Mouse (Mus musculus): ENCODE results near the gene Taf3. TPM values are rescaled to one million over a fixed set of nuclear protein-coding genes. Genes with fewer than 3 reads are reported as not detected.

The Taf3 gene
- total and polyA plus RNA-seq, 3 experiments = 8.3 to 20.9 TPM; not detected in 1

GRCm38 (mm10) chr2:9926194-9926904 is 122.0 kb downstream of the Taf3 start:
- no peaks in the 10 kb centered on the region for H3K79me2 ChIP-seq (ENCODE audit: control insufficient read depth, insufficient read depth, low read length, poor library complexity)

GRCm38 (mm10) chr2:9918691-9919471 is 129.5 kb downstream of the Taf3 start:
- Histone ChIP-seq H3K4me3 (ENCODE audit: control insufficient read depth in 1 of 2, insufficient read depth in 1 of 2, low read depth in 2 of 2, low read length in 2 of 2) (no peak overlapping the region), H3K9ac (ENCODE audit: control insufficient read depth, low read depth, low read length, poor library complexity, severe bottlenecking) (no peak overlapping the region), H3K27me3 (ENCODE audit: control insufficient read depth in 1 of 2, insufficient read depth in 2 of 2, low read length in 2 of 2) (no peaks in the 10 kb centered on the region), H3K36me3 (ENCODE audit: control insufficient read depth in 1 of 2, insufficient read depth in 2 of 2, low read length in 2 of 2) (peaks cover 0 to 2% of the 10 kb centered on the region in 2 experiments; a peak in 3 of 4 replicates), H3K4me1 (ENCODE audit: control insufficient read depth in 1 of 2, insufficient read depth in 2 of 2, low read length in 2 of 2) (peaks cover 0 to 2% of the 10 kb centered on the region in 2 experiments; a peak in 1 of 4 replicates), H3K9me3 (replicated peaks; ENCODE audit: insufficient read depth, low read length) (no peaks in the 10 kb centered on the region), H3K27ac (ENCODE audit: control insufficient read depth, low read depth, low read length) (no peak overlapping the region), H3K79me2 (ENCODE audit: control insufficient read depth, insufficient read depth, low read length, poor library complexity) (no peaks in the 10 kb centered on the region)
- no peak for DNase-seq (ENCODE audit: low read depth, low spot score)
- no peak for TF ChIP-seq ZC3H11A (IDR thresholded peaks at IDR 0.05; ENCODE audit: low read depth, low read length)
- no peak for TF ChIP-seq ELF1 (IDR thresholded peaks at IDR 0.05; ENCODE audit: low read depth, low read length)
- TF ChIP-seq KAT2A (conservative IDR thresholded peaks at IDR 0.05; ENCODE audit: low read depth, low read length) = no peak
- TF ChIP-seq CHD1 (IDR thresholded peaks at IDR 0.05; ENCODE audit: low read depth, low read length) = no peak
- no peak for TF ChIP-seq RAD21 (IDR thresholded peaks at IDR 0.05; ENCODE audit: low read depth, low read length)
- no peak for TF ChIP-seq MYC (IDR thresholded peaks at IDR 0.05; ENCODE audit: low read depth, low read length)
- TF ChIP-seq SMC3 (IDR thresholded peaks at IDR 0.05; ENCODE audit: low read depth, low read length) = no peak
- TF ChIP-seq MAZ (IDR thresholded peaks at IDR 0.05; ENCODE audit: low read depth, low read length) = no peak
- TF ChIP-seq ZKSCAN1 (IDR thresholded peaks at IDR 0.05; ENCODE audit: low read depth, low read length) = no peak
- no peak for TF ChIP-seq SIN3A (IDR thresholded peaks at IDR 0.05; ENCODE audit: low read length)
- TF ChIP-seq ZMIZ1 (IDR thresholded peaks at IDR 0.05; ENCODE audit: low read depth, low read length) = no peak
- no peak for TF ChIP-seq JUND (IDR thresholded peaks at IDR 0.05; ENCODE audit: low read depth, low read length)
- TF ChIP-seq ETS1 (IDR thresholded peaks at IDR 0.05; ENCODE audit: low read depth, low read length) = no peak
- no peak for TF ChIP-seq MEF2A (IDR thresholded peaks at IDR 0.05; ENCODE audit: extremely low read depth, insufficient replicate concordance, low read depth, low read length, poor library complexity, severe bottlenecking)

More at GRCm38 (mm10) chr2:9926194-9926904, 122.0 kb downstream of the Taf3 start:
- H3K36me3 ChIP-seq (ENCODE audit: control insufficient read depth in 1 of 2, insufficient read depth in 2 of 2, low read length in 2 of 2) = no peaks in the 10 kb centered on the region; a peak in 2 of 4 replicates
- no peaks in the 10 kb centered on the region for H3K4me1 ChIP-seq (ENCODE audit: control insufficient read depth in 1 of 2, insufficient read depth in 2 of 2, low read length in 2 of 2)
- DNase-seq (ENCODE audit: low read depth, low spot score) = no peak
- no peak overlapping the region for H3K27ac ChIP-seq (ENCODE audit: control insufficient read depth, low read depth, low read length)
- TF ChIP-seq NRF1 (IDR thresholded peaks at IDR 0.05; ENCODE audit: insufficient read depth, low read depth, low read length, poor library complexity, severe bottlenecking) (no peak), GABPA (IDR thresholded peaks at IDR 0.05; ENCODE audit: low read depth, low read length) (no peak), GATA1 (IDR thresholded peaks at IDR 0.05; ENCODE audit: low read depth, low read length) (no peak), RAD21 (IDR thresholded peaks at IDR 0.05; ENCODE audit: low read depth, low read length) (no peak), MAZ (IDR thresholded peaks at IDR 0.05; ENCODE audit: low read depth, low read length) (no peak), CTCF (IDR thresholded peaks at IDR 0.05 in 2 of 3, conservative IDR thresholded peaks at IDR 0.05 in 1 of 3; ENCODE audit: control insufficient read depth in 1 of 3, insufficient read depth in 1 of 3, low read depth in 2 of 3, low read length in 3 of 3, poor library complexity in 1 of 3, severe bottlenecking in 1 of 3) (no peak)
- no peak overlapping the region for H3K9ac ChIP-seq (ENCODE audit: control insufficient read depth, low read depth, low read length, poor library complexity, severe bottlenecking)
- H3K4me3 ChIP-seq (ENCODE audit: control insufficient read depth in 1 of 2, insufficient read depth in 1 of 2, low read depth in 2 of 2, low read length in 2 of 2) = no peak overlapping the region
- no peaks in the 10 kb centered on the region for H3K9me3 ChIP-seq (replicated peaks; ENCODE audit: insufficient read depth, low read length)
- H3K27me3 ChIP-seq (ENCODE audit: control insufficient read depth in 1 of 2, insufficient read depth in 2 of 2, low read length in 2 of 2) = no peaks in the 10 kb centered on the region

Measured in MEL (cell line).